Mouse (Mus musculus): ENCODE measurements around the gene Lhfpl4.

Lhfpl4 gene

GRCm38 (mm10) chr6:113194841-113195595, at the start of gene Lhfpl4:
TSS of gene Lhfpl4 (minus strand) at chr6:113195384.
- peak; percentile 46 to 77 for DNase-seq (ENCODE audit: low spot score in 2 of 2)

- no peak for DNase-seq (ENCODE audit: low spot score in 2 of 2)
These were observed 47.6 kb upstream of the Lhfpl4 start for GRCm38 (mm10) chr6:113242753-113243152.

GRCm38 (mm10) chr6:113238442-113238841, 43.3 kb upstream of the Lhfpl4 start:
- DNase-seq (ENCODE audit: low spot score in 2 of 2): no peak

GRCm38 (mm10) chr6:113237542-113238270, 42.5 kb upstream of the Lhfpl4 start, which contains the start of gene Mtmr14:
TSS of gene Mtmr14 (plus strand) at chr6:113237843.
- peak; percentile 99 for DNase-seq (ENCODE audit: low spot score in 2 of 2)

- DNase-seq (ENCODE audit: low spot score in 2 of 2): no peak
These were observed 40.0 kb upstream of the Lhfpl4 start for GRCm38 (mm10) chr6:113235141-113235540.

GRCm38 (mm10) chr6:113226705-113227104, 31.5 kb upstream of the Lhfpl4 start:
- DNase-seq (ENCODE audit: low spot score in 2 of 2): no peak

GRCm38 (mm10) chr6:113225798-113226197, 30.6 kb upstream of the Lhfpl4 start:
- no peak for DNase-seq (ENCODE audit: low spot score in 2 of 2)

- no peak for DNase-seq (ENCODE audit: low spot score in 2 of 2)
These were observed 21.1 kb upstream of the Lhfpl4 start for GRCm38 (mm10) chr6:113216280-113216679.

- DNase-seq (ENCODE audit: low spot score in 2 of 2): no peak
These were observed 410 bp upstream of the Lhfpl4 start for GRCm38 (mm10) chr6:113195596-113195992.

GRCm38 (mm10) chr6:113194517-113194840, 705 bp downstream of the Lhfpl4 start:
- DNase-seq (ENCODE audit: low spot score in 2 of 2): no peak

- peak in 1 of 2 experiments; percentile 30 for DNase-seq (ENCODE audit: low spot score in 2 of 2)
These were observed 1.3 kb downstream of the Lhfpl4 start for GRCm38 (mm10) chr6:113193765-113194460.

GRCm38 (mm10) chr6:113184866-113185525, 10.2 kb downstream of the Lhfpl4 start:
- DNase-seq (ENCODE audit: low spot score in 2 of 2): no peak

GRCm38 (mm10) chr6:113184163-113184562, 11.0 kb downstream of the Lhfpl4 start:
- DNase-seq (ENCODE audit: low spot score in 2 of 2): no peak

- DNase-seq (ENCODE audit: low spot score in 2 of 2): no peak
These were observed 15.9 kb downstream of the Lhfpl4 start for GRCm38 (mm10) chr6:113179195-113179733.

- DNase-seq (ENCODE audit: low spot score in 2 of 2): peak in 1 of 2 experiments; percentile 10
These were observed 16.6 kb downstream of the Lhfpl4 start for GRCm38 (mm10) chr6:113178286-113179194.

- no peak for DNase-seq (ENCODE audit: low spot score in 2 of 2)
These were observed 18.6 kb downstream of the Lhfpl4 start for GRCm38 (mm10) chr6:113176613-113177012.

- DNase-seq (ENCODE audit: low spot score in 2 of 2): no peak
These were observed 19.7 kb downstream of the Lhfpl4 start for GRCm38 (mm10) chr6:113175469-113175868.

GRCm38 (mm10) chr6:113172568-113172967, 22.6 kb downstream of the Lhfpl4 start:
- DNase-seq (ENCODE audit: low spot score in 2 of 2): peak in 1 of 2 experiments; percentile 68

- no peak for DNase-seq (ENCODE audit: low spot score in 2 of 2)
These were observed 23.2 kb downstream of the Lhfpl4 start for GRCm38 (mm10) chr6:113172011-113172410.

- no peak for DNase-seq (ENCODE audit: low spot score in 2 of 2)
These were observed 24.5 kb downstream of the Lhfpl4 start for GRCm38 (mm10) chr6:113170651-113171050.

Measured in cerebellum, postnatal 4 days (tissue).